ENCODE assay signal across 8 mouse cellular contexts in the genomic region with DNA sequence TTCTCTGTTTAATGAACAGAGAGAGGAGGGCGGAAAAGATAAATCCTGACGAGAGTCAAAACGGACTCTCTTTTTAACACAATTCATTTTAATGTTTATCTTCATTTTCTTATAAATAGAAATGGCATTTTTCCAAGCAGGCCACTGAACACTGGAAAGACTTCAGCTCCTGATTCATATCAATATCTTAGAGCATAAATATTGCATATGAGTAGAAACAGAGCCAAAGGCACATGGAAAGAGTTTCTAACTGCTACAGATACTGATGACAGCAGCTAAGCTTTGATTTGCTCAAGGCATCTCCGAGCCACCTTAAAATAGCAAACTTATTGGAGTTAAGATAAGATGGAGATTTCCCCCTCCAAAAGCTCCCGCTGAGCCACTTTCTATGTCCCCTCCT. TPM values are rescaled to one million over a fixed set of nuclear protein-coding genes. Genes with fewer than 3 reads are reported as not detected.
A peak's percentile ranks its signal among the peaks of the same experiment; 100 is the strongest.
DNase-seq lines count a peak whose midpoint lies in the region; ATAC-seq and TF ChIP-seq lines count a peak whose summit lies in the region.

No protein-coding gene starts in this region.

- ATAC-seq in liver, embryonic 15.5 days (ENCODE audit: insufficient read depth), result no peak

- H3K4me3 ChIP-seq in gastrocnemius, adult 2 months, result peak overlapping the region; percentile 74
- peak overlapping the region; percentile 14; the same call in 1 of the 2 replicates for H3K4me3 ChIP-seq in thymus, adult 2 months (ENCODE audit: control insufficient read depth, insufficient read depth, low read length)
- peak overlapping the region; percentile 53 for H3K4me3 ChIP-seq in liver, embryonic 15.5 days (replicated peaks)

- no peak for DNase-seq in gastrocnemius, adult 2 months
- no peak for DNase-seq in gastrocnemius, adult 8-10 months (ENCODE audit: low spot score in 2 of 2)
- DNase-seq in thymus, adult 2 months, result no peak
- DNase-seq in thymus, adult 18-20 months, result no peak
- DNase-seq in yolk sac, embryonic 10.5 days (ENCODE audit: low spot score), result peak; percentile 22
- DNase-seq in c-Kit-positive CD71-positive TER-119-positive erythroid progenitor cells, embryonic 14.5 days (ENCODE audit: low spot score), result no peak
- DNase-seq in thymus, postnatal 10 days (ENCODE audit: low spot score in 2 of 2), result no peak

- TF ChIP-seq CTCF in gastrocnemius, adult 2 months (IDR thresholded peaks at IDR 0.05), result no peak
- no peak for TF ChIP-seq CTCF in thymus, adult 2 months (IDR thresholded peaks at IDR 0.05; ENCODE audit: borderline replicate concordance, control insufficient read depth, extremely low read depth, insufficient read depth, low read length, poor library complexity)

- no peaks in the 10 kb centered on the region for H3K27me3 ChIP-seq in thymus, adult 2 months (ENCODE audit: control insufficient read depth, insufficient read depth, low read length)
- no peaks in the 10 kb centered on the region for H3K27me3 ChIP-seq in liver, embryonic 15.5 days

- H3K4me1 ChIP-seq in thymus, adult 2 months (replicated peaks; ENCODE audit: control insufficient read depth, insufficient read depth, low read length), result peaks cover 7% of the 10 kb centered on the region
- no peaks in the 10 kb centered on the region for H3K4me1 ChIP-seq in liver, embryonic 15.5 days (replicated peaks)

- intact Hi-C loops in gastrocnemius, adult 2 months (cut with DNase I), result loop anchor here (2.0 to 10.0 kb wide), 4 partner anchors 16 to 512 kb away; no protein-coding TSS in a partner anchor

- no peak for TF ChIP-seq POLR2A in thymus, adult 2 months (IDR thresholded peaks at IDR 0.05; ENCODE audit: control insufficient read depth, extremely low read depth, insufficient read depth, low read length, poor library complexity)

- no peaks in the 10 kb centered on the region for H3K9me3 ChIP-seq in liver, embryonic 15.5 days (replicated peaks)

- no peaks in the 10 kb centered on the region for H3K36me3 ChIP-seq in thymus, adult 2 months (ENCODE audit: control insufficient read depth, insufficient read depth, low read length)
- no peaks in the 10 kb centered on the region for H3K36me3 ChIP-seq in liver, embryonic 15.5 days (replicated peaks)

- H3K27ac ChIP-seq in gastrocnemius, adult 2 months, result peak overlapping the region; percentile 85
- H3K27ac ChIP-seq in thymus, adult 2 months (ENCODE audit: control insufficient read depth, insufficient read depth, low read length), result no peak overlapping the region
- H3K27ac ChIP-seq in liver, embryonic 15.5 days (replicated peaks), result peak overlapping the region; percentile 42; the same call in 1 of the 2 replicates

- peak overlapping the region; percentile 49 for H3K4me2 ChIP-seq in liver, embryonic 15.5 days

- 2% methylated on average over 5 of the region's 5 CpGs for WGBS in thymus, adult 2 months
- 9% methylated on average over 5 of the region's 5 CpGs for WGBS in liver, embryonic 15.5 days (ENCODE audit: insufficient replicate concordance)

- H3K9ac ChIP-seq in liver, embryonic 15.5 days, result no peak overlapping the region

RNA-seq across cellular contexts. Expression of gene Ppargc1a, which starts 14.3 kb away (rescaled TPM):
- 10 to 100 TPM; 34.5 to 69.7 TPM for total RNA-seq in gastrocnemius, adult 2 months (2021)
- 10 to 100 TPM; 26.3 to 47.8 (median 38.9) TPM for total RNA-seq in gastrocnemius, adult 8-10 months (2022)
- 0.57 and 1.4 TPM in 2 replicates for polyA plus RNA-seq in thymus, adult 2 months (2012; rRNA removed)
- 2.7 and 3.1 TPM in 2 replicates for polyA plus RNA-seq in liver, embryonic 15.5 days (2015; fragmentation: Nextera tagmentation; extraction: Ambion mirVana)

Comparison
In these comparisons a context has a peak if more than half of its experiments do, and no peak if none do; other contexts are left out.
1. H3K4me3 ChIP-seq: peak in every context shown above with its lines; median percentile 74 in gastrocnemius, adult 2 months; 53 in liver, embryonic 15.5 days; 14 in thymus, adult 2 months.